Mouse (Mus musculus) myocyte (in vitro differentiated cells): ENCODE measurements around the gene Ptgir.

Source experiments
- CEBPB ChIP-seq: IDR thresholded peaks from 2 replicates; pipeline ENCODE4 v1.6.1; 2011; ENCODE audit warnings: mild to moderate bottlenecking, moderate library complexity; ENCODE audit not compliant: poor library complexity, insufficient read depth, severe bottlenecking
- E2F4 ChIP-seq: IDR thresholded peaks from one replicate; pipeline ENCODE4 v1.6.1; 2011; ENCODE audit warnings: mild to moderate bottlenecking, control low read depth, moderate library complexity; ENCODE audit not compliant: insufficient read depth
- MYOG ChIP-seq, 3 experiments: IDR thresholded peaks; one replicate each; pipeline ENCODE4 v1.6.1; 2011; ENCODE audit warnings: control low read depth in 2 of 3, low read depth in 2 of 3, mild to moderate bottlenecking in 2 of 3; ENCODE audit not compliant: insufficient read length in 2 of 3, control insufficient read depth in 1 of 3, insufficient read depth in 1 of 3
- POLR2A ChIP-seq: IDR thresholded peaks from one replicate; pipeline ENCODE4 v1.6.1; 2011; ENCODE audit warnings: low read depth, mild to moderate bottlenecking, control low read depth, moderate library complexity; ENCODE audit not compliant: insufficient read length
- POLR2AphosphoS2 ChIP-seq: IDR thresholded peaks from one replicate; pipeline ENCODE4 v1.6.1; 2011; ENCODE audit warnings: low read depth, control low read depth; ENCODE audit not compliant: insufficient read length
- REST ChIP-seq: IDR thresholded peaks from one replicate; pipeline ENCODE4 v1.6.1; 2011; ENCODE audit warnings: mild to moderate bottlenecking, control low read depth, moderate library complexity; ENCODE audit not compliant: insufficient read depth, insufficient read length
- SRF ChIP-seq: IDR thresholded peaks from one replicate; pipeline ENCODE4 v1.6.1; 2011; ENCODE audit warnings: low read depth; ENCODE audit not compliant: control insufficient read depth, insufficient read length
- TCF12 ChIP-seq: IDR thresholded peaks from one replicate; pipeline ENCODE4 v1.6.1; 2011; ENCODE audit warnings: mild to moderate bottlenecking, control low read depth; ENCODE audit not compliant: poor library complexity, insufficient read depth, severe bottlenecking
- USF1 ChIP-seq: IDR thresholded peaks from one replicate; pipeline ENCODE4 v1.6.1; 2011; ENCODE audit warnings: low read depth, mild to moderate bottlenecking, control low read depth, moderate library complexity

GRCm38 (mm10) chr7:16930850-16931249, 24.6 kb downstream of the Ptgir start:
- TF ChIP-seq SRF (no peak), POLR2A (no peak), E2F4 (no peak), USF1 (no peak), POLR2AphosphoS2 (no peak), MYOG (IDR thresholded peaks at IDR 0.05; ENCODE audit: control insufficient read depth in 1 of 3, insufficient read depth in 1 of 3, insufficient read length in 2 of 3, low read depth in 2 of 3) (no peak), TCF12 (no peak), CEBPB (no peak), REST (no peak)
